In the genomic region with DNA sequence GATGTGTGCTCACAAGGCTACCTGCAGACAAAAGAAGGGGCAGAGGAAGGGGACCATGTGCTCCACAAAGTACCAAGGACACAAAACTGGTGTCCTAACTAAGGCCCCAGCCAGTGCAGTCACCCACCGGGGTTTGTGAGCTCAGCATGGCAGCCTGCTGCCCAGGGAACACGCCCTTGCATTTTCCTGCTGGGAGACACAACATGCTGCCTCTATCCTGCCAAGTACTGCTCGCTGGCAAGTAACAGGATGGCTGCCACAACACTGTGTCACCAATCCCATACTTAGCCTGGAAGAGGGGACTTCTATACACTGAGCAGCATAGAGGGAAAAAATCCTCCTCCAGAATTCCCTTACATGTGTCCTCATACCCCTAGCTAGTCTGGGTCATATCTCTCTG, we compare ENCODE assay signal across 11 mouse cellular contexts.
DNase-seq lines count a peak whose midpoint lies in the region; ATAC-seq and TF ChIP-seq lines count a peak whose summit lies in the region.
"Had no signal": no experiment of that assay in that cellular context is flagged by ENCODE, and none has a peak within 500 bp of the region (broad histone marks: within the 10 kb centered on the region; RNA-seq: fewer than 3 reads in every experiment).

No protein-coding gene starts in this region.

- TF ChIP-seq EP300 in heart, postnatal 0 days (IDR thresholded peaks at IDR 0.05; ENCODE audit: low read depth), result no peak

- no peak for TF ChIP-seq CTCF in cerebellum, adult 2 months (IDR thresholded peaks at IDR 0.05; ENCODE audit: borderline replicate concordance, insufficient read depth, low read depth, low read length)
- TF ChIP-seq CTCF in heart, postnatal 0 days (IDR thresholded peaks at IDR 0.05; ENCODE audit: low read depth), result no peak

- no peak overlapping the region for H3K9ac ChIP-seq in heart, embryonic 11.5 days (ENCODE audit: low read depth, low read length)
- no peak overlapping the region for H3K9ac ChIP-seq in ES-E14 (ENCODE audit: insufficient read depth, low read depth, low read length, poor library complexity, severe bottlenecking)
- H3K9ac ChIP-seq in heart, postnatal 0 days (replicated peaks; ENCODE audit: low read depth, low read length), result no peak overlapping the region
- H3K9ac ChIP-seq in hindbrain, embryonic 12.5 days, result no peak overlapping the region

- no peak for ATAC-seq in heart, embryonic 11.5 days (replicated peaks; ENCODE audit: insufficient number of reproducible peaks, low FRiP score, low TSS enrichment)
- ATAC-seq in heart, postnatal 0 days (ENCODE audit: insufficient read depth, low read depth), result no peak
- ATAC-seq in hindbrain, embryonic 12.5 days (ENCODE audit: low FRiP score), result no peak

- H3K36me3 ChIP-seq in heart, embryonic 11.5 days (ENCODE audit: control insufficient read depth, insufficient read depth, low read length), result no peaks in the 10 kb centered on the region
- H3K36me3 ChIP-seq in ES-E14 (ENCODE audit: control insufficient read depth, insufficient read depth, low read length, poor library complexity, severe bottlenecking), result peaks cover 14% of the 10 kb centered on the region
- H3K36me3 ChIP-seq in heart, postnatal 0 days (replicated peaks; ENCODE audit: control insufficient read depth, insufficient read depth, low read length), result 0 out of 2 replicates have a peak, but pooled peaks cover 5% of the 10 kb centered on the region
- 0 out of 2 replicates have a peak, but pooled peaks cover 5% of the 10 kb centered on the region for H3K36me3 ChIP-seq in hindbrain, embryonic 12.5 days

- DNase-seq in heart, adult 11 months, result peak; percentile 95
- DNase-seq in ES-E14 (ENCODE audit: low read depth, low spot score), result no peak
- DNase-seq in cerebellum, adult 2 months, result peak; percentile 65 to 76
- no peak for DNase-seq in heart, postnatal 0 days (ENCODE audit: low spot score)
- no peak for DNase-seq in adrenal gland, postnatal 4 days (ENCODE audit: low spot score in 2 of 2)
- no peak for DNase-seq in lung, postnatal 10 days
- DNase-seq: embryo, embryonic 11 days; kidney, postnatal 14 days had no signal

- no peaks in the 10 kb centered on the region for H3K9me3 ChIP-seq in heart, embryonic 11.5 days (replicated peaks; ENCODE audit: control insufficient read depth, low read length)
- no peaks in the 10 kb centered on the region for H3K9me3 ChIP-seq in ES-E14 (ENCODE audit: control insufficient read depth, insufficient read depth, low read depth, low read length)
- no peaks in the 10 kb centered on the region for H3K9me3 ChIP-seq in heart, postnatal 0 days (replicated peaks; ENCODE audit: control insufficient read depth, low read length)
- no peaks in the 10 kb centered on the region for H3K9me3 ChIP-seq in hindbrain, embryonic 12.5 days (replicated peaks)

- no peak overlapping the region for H3K27ac ChIP-seq in heart, embryonic 11.5 days (ENCODE audit: low read depth, low read length)
- H3K27ac ChIP-seq in ES-E14 (ENCODE audit: insufficient read depth, low read depth, low read length, poor library complexity, severe bottlenecking), result peak overlapping the region; percentile 12; the same call in 1 of the 2 replicates
- H3K27ac ChIP-seq in cerebellum, adult 2 months (ENCODE audit: insufficient read depth, low read length), result no peak overlapping the region
- peak overlapping the region; percentile 27 for H3K27ac ChIP-seq in heart, postnatal 0 days (ENCODE audit: low read depth)
- H3K27ac ChIP-seq in hindbrain, embryonic 12.5 days, result no peak overlapping the region

- H3K27me3 ChIP-seq in heart, embryonic 11.5 days (ENCODE audit: control insufficient read depth, insufficient read depth, low read length), result no peaks in the 10 kb centered on the region
- H3K27me3 ChIP-seq in cerebellum, adult 2 months (ENCODE audit: control insufficient read depth, insufficient read depth, low read length), result no peaks in the 10 kb centered on the region
- no peaks in the 10 kb centered on the region for H3K27me3 ChIP-seq in heart, postnatal 0 days (ENCODE audit: control insufficient read depth, insufficient read depth, low read length)
- no peaks in the 10 kb centered on the region for H3K27me3 ChIP-seq in hindbrain, embryonic 12.5 days
- H3K27me3 ChIP-seq: CH12.LX had no signal

- in situ Hi-C loops in ES-E14 (cut with MboI; ENCODE audit: low sequenced_read_pairs in 2 of 2, unreplicated experiment in 2 of 2), result no loop called here

- TF ChIP-seq POLR2A in cerebellum, adult 2 months (IDR thresholded peaks at IDR 0.05; ENCODE audit: borderline replicate concordance, insufficient read depth, low read length), result no peak

- H3K4me2 ChIP-seq in heart, embryonic 11.5 days, result no peak overlapping the region
- H3K4me2 ChIP-seq in heart, postnatal 0 days (ENCODE audit: low read depth, low read length), result no peak overlapping the region
- no peak overlapping the region for H3K4me2 ChIP-seq in hindbrain, embryonic 12.5 days (replicated peaks)

- no peak overlapping the region for H3K4me3 ChIP-seq in heart, embryonic 11.5 days (ENCODE audit: low read depth, low read length)
- H3K4me3 ChIP-seq in ES-E14 (ENCODE audit: insufficient read depth in 1 of 2, low read depth in 1 of 2, low read length in 2 of 2, poor library complexity in 1 of 2, severe bottlenecking in 1 of 2), result no peak overlapping the region
- no peak overlapping the region for H3K4me3 ChIP-seq in cerebellum, adult 2 months (replicated peaks; ENCODE audit: insufficient read depth, low read depth, low read length)
- H3K4me3 ChIP-seq in heart, postnatal 0 days (ENCODE audit: low read depth, low read length), result no peak overlapping the region
- H3K4me3 ChIP-seq in hindbrain, embryonic 12.5 days, result no peak overlapping the region

- H3K4me1 ChIP-seq in heart, embryonic 11.5 days (ENCODE audit: control insufficient read depth, insufficient read depth, low read length), result peaks cover 26% of the 10 kb centered on the region
- peaks cover 2 to 6% of the 10 kb centered on the region in 2 experiments; a peak in 2 of 4 replicates for H3K4me1 ChIP-seq in ES-E14 (ENCODE audit: control insufficient read depth in 2 of 2, insufficient read depth in 2 of 2, low read length in 2 of 2, poor library complexity in 1 of 2)
- peaks cover 20% of the 10 kb centered on the region for H3K4me1 ChIP-seq in cerebellum, adult 2 months (ENCODE audit: control insufficient read depth, insufficient read depth, low read length)
- peaks cover 42% of the 10 kb centered on the region for H3K4me1 ChIP-seq in heart, postnatal 0 days (ENCODE audit: control insufficient read depth, insufficient read depth)
- H3K4me1 ChIP-seq in hindbrain, embryonic 12.5 days, result peaks cover 16% of the 10 kb centered on the region

- WGBS in heart, embryonic 11.5 days (ENCODE audit: insufficient replicate concordance), result 69% methylated on average over 3 of the region's 3 CpGs
- 11% methylated on average over 3 of the region's 3 CpGs for WGBS in cerebellum, adult 2 months
- WGBS in heart, postnatal 0 days, result 39% methylated on average over 3 of the region's 3 CpGs
- WGBS in hindbrain, embryonic 12.5 days, result 73% methylated on average over 3 of the region's 3 CpGs

TF ChIP-seq in ES-E14, 5 proteins besides CTCF, POLR2A, EP300 and RAD21:
- no peak for TF ChIP-seq ZC3H11A (IDR thresholded peaks at IDR 0.05; ENCODE audit: borderline replicate concordance, low read depth, low read length)
- TF ChIP-seq ZNF384 (IDR thresholded peaks at IDR 0.05; ENCODE audit: low read depth, low read length), result no peak
- no peak for TF ChIP-seq HCFC1 (IDR thresholded peaks at IDR 0.05; ENCODE audit: borderline replicate concordance, insufficient read depth, low read length)
- no peak for TF ChIP-seq CHD2 (IDR thresholded peaks at IDR 0.05; ENCODE audit: low read depth, low read length)
- TF ChIP-seq MAFK (IDR thresholded peaks at IDR 0.05; ENCODE audit: insufficient read depth, low read depth, low read length), result no peak

Comparison
In these comparisons a context has a peak if more than half of its experiments do, and no peak if none do; other contexts are left out.
1. DNase-seq: peak in heart, adult 11 months (single experiment) and cerebellum, adult 2 months (2 of 2); none in ES-E14 (single experiment), heart, postnatal 0 days (single experiment), adrenal gland, postnatal 4 days (0 of 2) and lung, postnatal 10 days (single experiment).
2. H3K27ac ChIP-seq: peak in ES-E14 (single experiment) and heart, postnatal 0 days (single experiment); none in heart, embryonic 11.5 days (single experiment), cerebellum, adult 2 months (single experiment) and hindbrain, embryonic 12.5 days (single experiment).